Mouse (Mus musculus): ENCODE data around the gene Scaf1.

DNA sequence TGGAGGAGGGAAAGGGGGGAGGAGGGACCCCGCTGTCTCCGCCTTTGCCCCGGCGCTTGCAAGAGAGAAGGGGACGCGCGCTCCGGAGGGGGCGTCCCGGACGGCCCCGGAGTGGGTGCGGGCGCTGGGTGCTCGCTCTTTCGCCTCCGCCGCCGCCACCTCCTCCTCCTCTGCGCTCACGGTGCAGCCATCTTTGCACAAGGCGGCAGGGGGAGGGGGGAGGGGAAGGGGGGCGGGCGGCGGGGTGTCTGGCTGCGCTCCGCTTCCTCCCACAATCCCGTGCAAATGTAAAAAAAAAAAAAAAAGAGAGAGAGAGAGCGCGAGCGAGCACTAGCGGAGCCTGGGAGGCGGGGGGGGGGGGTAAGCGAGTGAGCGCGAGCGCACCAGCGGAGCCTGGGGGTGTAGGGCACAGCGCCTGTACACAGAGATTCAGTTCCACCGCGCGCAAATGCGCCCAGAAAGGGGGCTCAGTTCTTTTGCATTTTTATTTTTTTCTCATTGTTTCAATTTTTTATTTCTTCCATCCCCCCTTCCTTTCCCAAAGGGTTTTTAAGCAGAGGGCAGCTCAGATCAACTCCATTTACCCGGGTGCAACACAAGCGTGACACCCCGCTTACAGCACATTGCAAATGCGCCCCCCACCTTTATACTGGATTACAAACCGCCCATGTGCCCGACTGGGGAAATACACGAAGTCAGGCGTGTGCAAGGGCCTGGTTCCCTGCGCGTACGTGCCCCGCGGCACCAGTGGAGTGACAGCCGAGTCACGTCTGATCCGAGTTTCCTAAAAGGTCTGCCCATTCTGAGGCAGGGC, 37.2 kb upstream of the Scaf1 start:
- TF ChIP-seq CTCF (IDR thresholded peaks at IDR 0.05; ENCODE audit: control insufficient read depth, insufficient read depth, low read length), result no peak
- peak; percentile 67; the same call in 1 of the 2 replicates for TF ChIP-seq POLR2A (IDR thresholded peaks at IDR 0.05; ENCODE audit: borderline replicate concordance, control insufficient read depth, low read depth, low read length)
